In the genomic region with DNA sequence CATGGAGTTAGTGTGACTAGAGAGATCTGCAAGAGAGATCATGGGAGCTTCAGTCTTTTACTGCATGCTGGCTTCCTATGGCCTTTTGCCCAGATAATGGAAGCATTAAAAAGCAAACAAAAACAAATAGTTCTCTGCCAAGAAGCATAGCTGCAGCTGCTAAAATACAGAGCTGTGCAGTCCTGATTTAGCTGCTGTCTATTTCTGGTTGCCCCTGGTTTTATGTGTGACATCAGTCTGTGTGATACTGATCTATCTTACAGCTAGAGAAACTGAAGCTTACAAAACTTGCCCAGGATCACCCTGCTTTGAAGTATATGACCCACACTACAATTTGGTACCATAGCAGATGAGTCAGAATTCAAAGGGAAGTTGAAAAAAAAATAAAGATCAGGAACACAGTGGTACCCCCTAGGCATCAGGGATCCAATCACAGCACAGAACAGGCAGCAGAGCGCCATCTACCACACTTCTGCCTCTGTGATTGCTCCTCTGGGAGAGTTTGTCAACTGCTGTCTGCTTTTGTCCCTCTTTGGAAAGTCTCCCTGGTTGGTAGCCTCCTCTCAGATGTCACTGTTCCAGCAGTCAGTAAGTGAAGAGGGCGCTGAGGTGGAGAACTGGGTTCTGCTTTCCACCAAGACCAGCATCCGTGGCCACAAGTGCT, we compare ENCODE assay signal across 9 mouse cellular contexts. TPM values are rescaled to one million over a fixed set of nuclear protein-coding genes. Genes with fewer than 3 reads are reported as not detected.
DNase-seq lines count a peak whose midpoint lies in the region; ATAC-seq and TF ChIP-seq lines count a peak whose summit lies in the region.
"Had no signal": no experiment of that assay in that cellular context is flagged by ENCODE, and none has a peak within 500 bp of the region (broad histone marks: within the 10 kb centered on the region; RNA-seq: fewer than 3 reads in every experiment).

No protein-coding gene starts in this region.

- H3K4me2 ChIP-seq in hindbrain, embryonic 14.5 days (replicated peaks) = no peak overlapping the region
- no peak overlapping the region for H3K4me2 ChIP-seq in hindbrain, embryonic 16.5 days (ENCODE audit: low read length)
- no peak overlapping the region for H3K4me2 ChIP-seq in liver, postnatal 0 days (ENCODE audit: low read depth, low read length)

- TF ChIP-seq CTCF in liver, postnatal 0 days (IDR thresholded peaks at IDR 0.05; ENCODE audit: low read depth) = peak; percentile 31; the same call in 1 of the 2 replicates

- H3K9ac ChIP-seq in hindbrain, embryonic 14.5 days = peak overlapping the region; percentile 8; the same call in 1 of the 2 replicates
- H3K9ac ChIP-seq in hindbrain, embryonic 16.5 days (ENCODE audit: low read depth, low read length) = no peak overlapping the region
- H3K9ac ChIP-seq in liver, postnatal 0 days (replicated peaks) = no peak overlapping the region

- H3K4me3 ChIP-seq in hindbrain, embryonic 14.5 days (replicated peaks; ENCODE audit: low read length) = no peak overlapping the region
- H3K4me3 ChIP-seq in hindbrain, embryonic 16.5 days (ENCODE audit: low read length) = no peak overlapping the region
- H3K4me3 ChIP-seq in liver, postnatal 0 days (ENCODE audit: low read depth, low read length) = no peak overlapping the region
- H3K4me3 ChIP-seq: limb, embryonic 10.5 days had no signal

- no peaks in the 10 kb centered on the region for H3K9me3 ChIP-seq in hindbrain, embryonic 14.5 days (ENCODE audit: control insufficient read depth, low read length)
- no peaks in the 10 kb centered on the region for H3K9me3 ChIP-seq in hindbrain, embryonic 16.5 days (ENCODE audit: control insufficient read depth, low read length)
- no peaks in the 10 kb centered on the region for H3K9me3 ChIP-seq in liver, postnatal 0 days (ENCODE audit: low read length)
- H3K9me3 ChIP-seq: limb, embryonic 10.5 days had no signal

- no peaks in the 10 kb centered on the region for H3K4me1 ChIP-seq in hindbrain, embryonic 14.5 days (replicated peaks; ENCODE audit: control insufficient read depth, insufficient read depth, low read length)
- H3K4me1 ChIP-seq in hindbrain, embryonic 16.5 days (ENCODE audit: control insufficient read depth, insufficient read depth, low read depth, low read length) = no peaks in the 10 kb centered on the region
- peaks cover 15% of the 10 kb centered on the region for H3K4me1 ChIP-seq in liver, postnatal 0 days (ENCODE audit: insufficient read depth)
- H3K4me1 ChIP-seq: limb, embryonic 10.5 days had no signal

- no peak for ATAC-seq in hindbrain, embryonic 14.5 days (ENCODE audit: low FRiP score)
- ATAC-seq in hindbrain, embryonic 16.5 days = no peak
- ATAC-seq in liver, postnatal 0 days = no peak

- WGBS in hindbrain, embryonic 14.5 days = 74% methylated on average over 3 of the region's 3 CpGs
- WGBS in hindbrain, embryonic 16.5 days = 72% methylated on average over 3 of the region's 3 CpGs
- 64% methylated on average over 3 of the region's 3 CpGs for WGBS in liver, postnatal 0 days (ENCODE audit: insufficient replicate concordance)

- H3K27ac ChIP-seq in hindbrain, embryonic 14.5 days = no peak overlapping the region
- H3K27ac ChIP-seq in hindbrain, embryonic 16.5 days (ENCODE audit: low read depth, low read length) = no peak overlapping the region
- 0 out of 2 replicates have a peak overlapping the region, but pooled peaks have one; percentile 18 for H3K27ac ChIP-seq in liver, postnatal 0 days (ENCODE audit: low read depth)
- H3K27ac ChIP-seq: limb, embryonic 10.5 days had no signal

- no peak for DNase-seq in hindbrain, embryonic 14.5 days (ENCODE audit: low spot score)
- no peak for DNase-seq in liver, postnatal 0 days
- DNase-seq in liver (no peak), NIH3T3 (ENCODE audit: low read depth) (peak; percentile 37)
- DNase-seq in lung, postnatal 36 days = peak; percentile 31
- DNase-seq in cerebellum, adult 11 months = no peak
- DNase-seq: spleen, adult 18-20 months had no signal

- H3K36me3 ChIP-seq in hindbrain, embryonic 14.5 days (replicated peaks; ENCODE audit: control insufficient read depth, insufficient read depth) = peaks cover 4% of the 10 kb centered on the region; the same call in 1 of the 2 replicates
- no peaks in the 10 kb centered on the region for H3K36me3 ChIP-seq in hindbrain, embryonic 16.5 days (ENCODE audit: control insufficient read depth, insufficient read depth, low read length)
- H3K36me3 ChIP-seq in liver, postnatal 0 days (replicated peaks; ENCODE audit: insufficient read depth, low read length) = no peaks in the 10 kb centered on the region
- H3K36me3 ChIP-seq: limb, embryonic 10.5 days had no signal

- H3K27me3 ChIP-seq in hindbrain, embryonic 14.5 days (ENCODE audit: control insufficient read depth, insufficient read depth, low read length) = no peaks in the 10 kb centered on the region
- H3K27me3 ChIP-seq in hindbrain, embryonic 16.5 days (replicated peaks; ENCODE audit: control insufficient read depth, insufficient read depth, low read length) = no peaks in the 10 kb centered on the region
- H3K27me3 ChIP-seq in liver, postnatal 0 days (ENCODE audit: insufficient read depth, low read length) = no peaks in the 10 kb centered on the region

- no peak for TF ChIP-seq EP300 in liver, postnatal 0 days (IDR thresholded peaks at IDR 0.05; ENCODE audit: low read depth)

RNA-seq across cellular contexts. Expression of a gene that starts 34.7 kb away (rescaled TPM):
- 4.7 and 7.0 TPM in 2 replicates for polyA plus RNA-seq in hindbrain, embryonic 14.5 days (2014; fragmentation: Nextera tagmentation; extraction: Ambion mirVana)
- polyA plus RNA-seq in hindbrain, embryonic 16.5 days (2015; fragmentation: Nextera tagmentation; extraction: Ambion mirVana) = 3.3 and 3.5 TPM in 2 replicates
- polyA plus RNA-seq in liver, postnatal 0 days (2015; fragmentation: Nextera tagmentation; extraction: Ambion mirVana) = 1.2 and 1.3 TPM in 2 replicates

RNA-seq across cellular contexts. Expression of a gene that starts 54.3 kb away (rescaled TPM):
- polyA plus RNA-seq in hindbrain, embryonic 14.5 days (2014; fragmentation: Nextera tagmentation; extraction: Ambion mirVana) = 30.8 and 31.4 TPM in 2 replicates
- polyA plus RNA-seq in hindbrain, embryonic 16.5 days (2015; fragmentation: Nextera tagmentation; extraction: Ambion mirVana) = 35.8 and 37.6 TPM in 2 replicates
- 9.6 and 10.0 TPM in 2 replicates for polyA plus RNA-seq in liver, postnatal 0 days (2015; fragmentation: Nextera tagmentation; extraction: Ambion mirVana)

RNA-seq across cellular contexts. Expression of a gene that starts 54.4 kb away (rescaled TPM):
- polyA plus RNA-seq in hindbrain, embryonic 14.5 days (2014; fragmentation: Nextera tagmentation; extraction: Ambion mirVana) = 25.3 and 28.7 TPM in 2 replicates
- polyA plus RNA-seq in hindbrain, embryonic 16.5 days (2015; fragmentation: Nextera tagmentation; extraction: Ambion mirVana) = 25.3 and 26.8 TPM in 2 replicates
- polyA plus RNA-seq in liver, postnatal 0 days (2015; fragmentation: Nextera tagmentation; extraction: Ambion mirVana) = 7.9 and 9.0 TPM in 2 replicates

Comparison
In these comparisons a context has a peak if more than half of its experiments do, and no peak if none do; other contexts are left out.
1. DNase-seq: peak in NIH3T3 (single experiment) and lung, postnatal 36 days (single experiment); none in hindbrain, embryonic 14.5 days (single experiment), liver, postnatal 0 days (single experiment), liver (single experiment) and cerebellum, adult 11 months (single experiment).